Mouse (Mus musculus) CD4-positive, CD25-positive, alpha-beta regulatory T cell (primary cell): ENCODE results near the gene Gm49366. TPM values are rescaled to one million over a fixed set of nuclear protein-coding genes. Genes with fewer than 3 reads are reported as not detected.

Source experiments
- polyA plus RNA-seq: library from polyadenylated mRNA; unstranded; fragments of 100-300 nt; shearing (Covaris generic); gene quantifications from one replicate; pipeline ENCODE4 v1.2.1, GENCODE M21; 2017

The Gm49366 gene
- not detected for polyA plus RNA-seq

GRCm38 (mm10) chr12:84038691-84039111, at the start of gene Gm49366:
Gene Gm49366, plus strand, starts transcription at chr12:84038935.

GRCm38 (mm10) chr12:84009171-84009965, 29.4 kb upstream of the Gm49366 start, which contains the start of gene Acot1:
Gene Acot1, plus strand, starts transcription at chr12:84009490.

GRCm38 (mm10) chr12:84038241-84038640, 494 bp upstream of the Gm49366 start, which contains the start of gene Acot4:
Gene Acot4, plus strand, starts transcription at chr12:84038379.

GRCm38 (mm10) chr12:84051937-84052474, 13.3 kb downstream of the Gm49366 start, which contains the start of gene Acot3:
Gene Acot3, plus strand, starts transcription at chr12:84052144.

GRCm38 (mm10) chr12:84068986-84069385, 30.3 kb downstream of the Gm49366 start, which contains the start of gene Acot5:
Gene Acot5, plus strand, starts transcription at chr12:84069325.

GRCm38 (mm10) chr12:84100604-84101492, 62.1 kb downstream of the Gm49366 start, which contains the start of gene Acot6:
Gene Acot6, plus strand, starts transcription at chr12:84100654.

Other genes with a start within 250 kb of the Gm49366 start
- gene Numb, start 117.0 kb upstream of the Gm49366 start, polyA plus RNA-seq, result 43.1 TPM
- gene Riox1, start 88.3 kb upstream of the Gm49366 start, polyA plus RNA-seq, result 31.7 TPM
- gene Heatr4, start 54.1 kb upstream of the Gm49366 start, polyA plus RNA-seq, result not detected
- gene Acot2, start 51.1 kb upstream of the Gm49366 start, polyA plus RNA-seq, result 5.8 TPM
- not detected for gene Acot1, start 29.4 kb upstream of the Gm49366 start, polyA plus RNA-seq
- 0.12 TPM for gene Acot4, start 556 bp upstream of the Gm49366 start, polyA plus RNA-seq
- not detected for gene Acot3, start 13.2 kb downstream of the Gm49366 start, polyA plus RNA-seq
- gene Acot5, start 30.4 kb downstream of the Gm49366 start, polyA plus RNA-seq, result not detected
- gene Acot6, start 61.7 kb downstream of the Gm49366 start, polyA plus RNA-seq, result 4.3 TPM
- 0.37 TPM for gene Dnal1, start 75.4 kb downstream of the Gm49366 start, polyA plus RNA-seq
- gene Pnma1, start 109.6 kb downstream of the Gm49366 start, polyA plus RNA-seq, result 0.14 TPM
- 23.7 TPM for gene Elmsan1, start 179.9 kb downstream of the Gm49366 start, polyA plus RNA-seq
- 33.3 TPM for gene Ptgr2, start 246.3 kb downstream of the Gm49366 start, polyA plus RNA-seq